Mouse (Mus musculus) gastrocnemius, adult 8-10 months (tissue): Measurements from ENCODE around the gene D130052B06Rik. TPM values are rescaled to one million over a fixed set of nuclear protein-coding genes. Genes with fewer than 3 reads are reported as not detected.

Source experiments
- DNase-seq, 2 experiments: peaks; one replicate each; pipeline ENCODE4 v3.0.0; 2022; ENCODE audit warnings: low spot score in 2 of 2
- total RNA-seq, 4 experiments: library from RNA; stranded (reverse); gene quantifications; 2 replicates each; pipeline ENCODE4 v1.2.4; 2022

Gene D130052B06Rik
- not detected for total RNA-seq

DNA sequence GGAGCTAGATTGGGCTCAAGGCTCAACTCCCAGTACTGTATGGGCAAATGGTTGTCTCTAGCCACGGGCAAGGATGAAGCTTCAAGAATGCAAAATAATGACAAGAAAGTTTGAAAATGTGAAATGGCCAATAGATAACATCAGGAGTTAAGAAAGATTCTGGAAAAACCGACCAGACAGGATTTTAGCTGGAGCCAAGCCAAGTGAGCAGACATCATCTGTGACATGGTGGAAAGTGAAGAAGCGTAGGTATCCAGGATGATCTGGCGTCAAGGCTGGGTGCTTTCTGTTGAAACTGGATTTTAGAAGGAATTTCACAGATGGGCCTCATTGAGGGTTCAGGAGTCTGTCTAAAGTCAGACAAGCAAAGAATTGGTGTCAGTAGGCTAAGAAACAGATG, at the start of gene D130052B06Rik:
TSS of gene D130052B06Rik (plus strand) at position 317 of the 400 bp plus-strand sequence.
- no peak for DNase-seq

DNA sequence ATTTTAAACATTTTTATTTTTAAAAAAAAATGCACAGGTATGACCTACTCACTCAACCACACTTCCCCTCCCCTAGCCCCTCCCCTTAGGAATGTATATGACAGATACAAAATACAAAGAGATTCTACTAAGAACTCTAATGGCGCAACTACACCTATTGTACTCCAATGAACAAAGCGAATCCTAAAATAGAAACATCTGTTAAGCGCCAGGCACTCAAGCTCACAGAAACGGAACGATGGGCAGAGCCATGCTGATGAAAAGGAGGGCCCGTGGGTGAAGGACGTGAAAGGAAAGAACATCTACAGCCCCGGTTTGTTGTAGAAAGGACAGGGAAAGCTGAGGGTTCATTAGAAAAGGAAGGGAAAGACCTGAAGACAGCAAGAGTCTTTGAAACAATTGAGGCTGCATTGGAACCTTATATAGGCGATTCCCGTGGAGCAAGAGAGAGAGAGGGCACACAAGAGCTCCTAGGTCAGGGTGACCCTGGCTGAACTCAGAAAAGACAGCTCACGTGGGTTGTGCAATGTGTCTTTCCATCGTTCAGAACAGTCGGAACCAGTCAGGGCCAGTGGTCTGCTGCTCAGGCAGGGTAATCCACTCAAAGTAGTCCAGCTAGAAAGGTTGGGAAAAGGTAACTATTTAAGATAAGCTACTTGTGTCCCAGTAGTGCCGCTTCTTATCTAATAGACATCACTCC, 48.1 kb upstream of the D130052B06Rik start:
- no peak for DNase-seq

- DNase-seq = no peak
Observed at GRCm38 (mm10) chr11:33554123-33554522, 45.0 kb upstream of the D130052B06Rik start.

DNA sequence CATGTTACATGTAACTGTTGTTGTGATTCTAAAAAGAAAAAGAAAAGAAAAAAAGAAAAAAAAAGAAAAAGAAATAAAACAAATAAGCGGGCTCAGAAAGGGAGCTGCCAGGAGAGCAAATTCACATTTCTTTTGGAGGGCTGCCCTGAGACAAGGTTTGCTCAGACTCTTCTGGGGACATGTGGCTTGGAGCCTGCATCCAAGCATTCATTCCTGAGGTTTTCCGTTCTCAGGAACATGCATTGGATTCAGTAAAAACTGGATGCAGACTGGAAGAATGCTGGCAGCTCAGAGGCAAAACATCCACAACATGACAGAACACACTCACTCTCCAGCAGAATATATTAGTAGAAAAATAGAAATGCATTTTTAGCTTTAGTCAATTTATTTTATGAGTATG, 35.2 kb upstream of the D130052B06Rik start:
- DNase-seq = no peak

DNA sequence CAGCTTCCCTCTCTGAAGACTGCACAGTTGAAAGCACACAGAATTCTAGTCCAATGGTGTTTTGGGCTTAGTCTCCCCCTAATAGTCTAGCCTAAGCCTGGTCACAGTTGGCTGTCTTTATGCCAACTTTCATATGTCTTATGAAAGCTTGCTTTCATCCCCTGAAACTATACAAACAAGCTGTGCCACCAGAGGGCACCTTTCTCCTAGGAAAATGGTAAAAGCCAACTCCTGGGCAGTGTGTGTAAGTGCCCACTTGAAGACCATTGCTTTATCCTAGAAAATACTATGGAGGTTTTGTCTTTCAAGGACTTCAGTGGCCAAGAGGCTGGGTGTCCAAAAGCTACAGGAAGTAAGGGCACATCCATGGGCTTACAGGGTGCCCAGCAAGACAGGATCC, 28.7 kb upstream of the D130052B06Rik start:
- no peak for DNase-seq

DNA sequence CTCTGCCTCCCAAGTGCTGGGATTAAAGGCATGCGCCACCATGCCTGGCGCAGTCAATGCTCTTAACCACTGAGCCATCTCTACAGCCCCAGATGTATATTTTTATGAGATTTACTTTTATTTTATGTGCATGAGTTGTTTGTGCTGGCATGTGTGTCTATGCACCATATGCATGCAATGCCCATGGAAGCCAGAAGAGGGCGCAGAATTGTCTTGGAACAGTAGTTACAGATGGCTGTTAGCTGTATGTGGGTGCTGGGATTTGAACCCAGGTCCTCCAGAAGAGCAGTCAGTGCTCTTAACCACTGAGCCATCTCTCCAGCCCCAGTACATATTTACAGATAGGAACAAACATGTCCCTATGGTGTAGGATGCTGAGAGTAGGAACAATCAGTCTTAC, 24.2 kb upstream of the D130052B06Rik start:
- DNase-seq = no peak

DNA sequence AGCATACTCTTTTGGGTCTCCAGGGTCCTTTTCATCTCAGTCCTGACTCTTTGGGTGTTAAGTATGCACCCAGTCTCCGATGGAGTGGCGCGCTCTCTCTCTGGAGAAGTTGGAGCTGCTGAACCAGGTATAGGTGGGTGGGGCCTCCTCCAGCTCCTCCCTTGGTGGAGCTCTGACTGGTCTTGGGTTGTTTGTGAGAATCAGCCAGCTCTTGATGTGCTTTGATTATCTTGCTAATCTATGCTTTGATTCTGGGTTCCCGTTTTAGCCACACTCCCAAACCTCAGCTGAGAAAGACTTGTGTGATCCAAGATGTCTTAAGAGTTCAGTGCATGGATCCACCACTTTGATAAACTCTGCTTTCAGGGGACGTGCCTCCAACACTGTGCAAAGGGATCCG, 20.2 kb upstream of the D130052B06Rik start, which contains the start of gene Gabrp:
TSS of gene Gabrp (minus strand) at position 101 of the 400 bp plus-strand sequence.
- no peak for DNase-seq

GRCm38 (mm10) chr11:33579621-33580020, 19.5 kb upstream of the D130052B06Rik start:
- DNase-seq = no peak

DNA sequence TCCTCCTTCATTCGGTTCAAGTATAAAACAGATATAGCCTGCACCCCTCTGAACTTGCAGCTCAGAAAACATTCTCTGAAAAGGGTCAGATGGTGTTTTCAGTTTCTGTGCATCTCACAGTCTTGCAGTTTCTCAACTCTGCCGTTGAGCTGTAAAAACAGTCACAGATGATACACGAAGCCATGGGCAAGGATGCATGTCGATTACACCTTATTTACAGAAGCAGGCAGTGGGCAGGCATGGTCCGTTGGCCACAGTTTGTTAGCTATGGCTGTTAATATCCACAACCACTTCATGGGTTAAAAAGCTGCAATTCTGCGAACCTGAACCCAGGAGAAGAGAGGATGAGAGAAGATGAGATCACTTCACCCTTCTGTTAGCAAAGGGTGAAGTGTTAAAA, 12.5 kb upstream of the D130052B06Rik start:
- DNase-seq = no peak

GRCm38 (mm10) chr11:33590771-33591170, 8.3 kb upstream of the D130052B06Rik start:
- no peak for DNase-seq

GRCm38 (mm10) chr11:33592826-33593225, 6.3 kb upstream of the D130052B06Rik start:
- DNase-seq = no peak

DNA sequence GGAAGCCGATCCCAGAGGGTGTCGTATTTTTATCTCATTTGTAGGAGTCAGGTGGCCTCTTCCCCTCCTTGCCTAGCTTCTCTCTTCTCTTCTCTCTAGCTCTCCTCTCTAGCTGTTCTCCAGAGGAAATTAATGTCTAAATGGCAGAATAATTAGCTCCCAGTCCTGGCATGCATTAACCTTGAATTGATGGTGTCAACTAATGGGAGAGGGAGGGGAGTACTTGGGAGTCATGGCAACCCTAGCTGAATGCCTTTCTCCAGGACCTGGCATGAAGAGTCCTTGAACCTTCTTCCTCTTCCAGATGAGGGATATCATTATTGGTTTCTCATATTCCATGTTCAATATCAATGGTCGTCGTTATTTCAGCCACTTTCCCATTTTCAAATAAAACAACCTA, 2.4 kb upstream of the D130052B06Rik start:
- no peak for DNase-seq

DNA sequence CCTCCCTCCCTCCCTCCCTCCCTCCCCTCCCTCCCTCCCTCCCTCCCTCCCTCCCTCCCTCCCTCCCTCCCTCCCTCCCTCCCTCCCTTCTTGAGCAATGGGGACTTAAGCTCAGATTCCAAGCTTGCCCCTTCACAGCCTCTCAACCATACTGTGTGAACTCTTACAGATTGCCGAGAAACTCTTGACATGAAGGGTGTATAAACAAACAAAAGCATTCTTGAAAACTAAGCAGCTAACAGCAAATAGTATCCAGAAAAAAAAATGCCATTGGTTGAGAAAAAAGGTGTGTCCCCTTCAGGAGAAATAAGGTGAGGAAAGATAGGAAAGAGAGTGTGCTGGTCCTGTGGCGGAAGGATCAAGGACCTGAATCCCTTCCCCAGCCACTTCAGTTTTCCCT, 4.1 kb downstream of the D130052B06Rik start:
- no peak for DNase-seq

- DNase-seq = no peak
Observed at GRCm38 (mm10) chr11:33607784-33608183, 8.7 kb downstream of the D130052B06Rik start.

GRCm38 (mm10) chr11:33614218-33614617, 15.1 kb downstream of the D130052B06Rik start:
- DNase-seq = peak; percentile 25

GRCm38 (mm10) chr11:33627136-33627742, 28.1 kb downstream of the D130052B06Rik start:
- DNase-seq = no peak

DNA sequence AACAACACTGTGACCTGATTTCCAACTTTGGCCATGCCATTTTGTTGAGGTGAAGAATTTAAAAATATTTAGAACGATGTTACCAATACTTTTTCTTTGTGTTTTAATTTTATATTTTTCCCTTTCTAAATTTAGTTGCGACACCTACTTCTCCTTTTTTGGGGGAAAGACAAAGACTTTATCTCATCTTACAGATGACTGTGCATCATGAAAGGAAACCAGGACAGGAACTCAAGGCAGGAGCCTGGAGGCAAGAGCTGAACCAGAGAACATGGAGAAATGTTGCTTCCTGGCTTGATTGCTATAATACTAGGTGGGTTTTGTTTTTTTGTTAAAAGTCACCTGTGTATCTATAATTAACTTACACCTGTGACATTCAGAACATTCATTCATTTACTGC, 38.0 kb downstream of the D130052B06Rik start:
- no peak for DNase-seq

DNA sequence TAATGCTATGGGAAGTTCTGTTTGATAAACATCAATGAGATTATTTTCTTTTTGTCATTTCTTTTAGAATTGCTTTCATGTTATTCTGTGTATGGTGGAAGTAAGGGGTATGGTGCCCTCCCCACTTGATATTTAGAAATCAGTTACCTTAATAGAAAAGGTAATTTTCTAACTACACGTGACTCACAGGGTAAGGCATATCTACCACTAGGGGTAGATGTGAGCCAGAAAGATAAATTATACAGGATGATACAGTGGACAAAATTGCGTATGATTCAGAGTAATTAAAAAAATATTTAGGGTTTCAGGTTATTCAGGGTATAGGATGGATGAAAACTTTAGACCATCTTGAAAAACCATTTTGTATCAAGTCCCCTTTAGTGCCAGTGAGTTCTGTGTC, 50.3 kb downstream of the D130052B06Rik start:
- no peak for DNase-seq

DNA sequence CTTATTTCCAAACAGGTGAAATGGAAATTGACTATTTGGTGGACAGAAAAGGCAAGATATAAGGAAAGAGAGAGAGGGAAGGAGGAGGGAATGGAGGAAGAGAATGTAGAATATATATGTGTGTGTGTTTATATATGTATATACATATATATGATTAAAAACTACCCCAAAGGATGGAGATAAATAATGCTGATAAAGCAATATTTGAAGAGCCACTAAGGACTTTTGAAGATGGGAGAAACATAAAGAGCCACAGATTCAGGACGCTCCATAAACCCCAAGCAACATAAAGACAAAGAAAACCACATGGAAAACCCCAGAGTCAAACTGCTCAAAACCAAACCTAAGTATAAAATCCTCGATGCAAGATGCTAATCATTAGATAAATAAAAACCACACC, 55.4 kb downstream of the D130052B06Rik start:
- DNase-seq = no peak

GRCm38 (mm10) chr11:33655221-33655620, 56.1 kb downstream of the D130052B06Rik start:
- DNase-seq = no peak

DNA sequence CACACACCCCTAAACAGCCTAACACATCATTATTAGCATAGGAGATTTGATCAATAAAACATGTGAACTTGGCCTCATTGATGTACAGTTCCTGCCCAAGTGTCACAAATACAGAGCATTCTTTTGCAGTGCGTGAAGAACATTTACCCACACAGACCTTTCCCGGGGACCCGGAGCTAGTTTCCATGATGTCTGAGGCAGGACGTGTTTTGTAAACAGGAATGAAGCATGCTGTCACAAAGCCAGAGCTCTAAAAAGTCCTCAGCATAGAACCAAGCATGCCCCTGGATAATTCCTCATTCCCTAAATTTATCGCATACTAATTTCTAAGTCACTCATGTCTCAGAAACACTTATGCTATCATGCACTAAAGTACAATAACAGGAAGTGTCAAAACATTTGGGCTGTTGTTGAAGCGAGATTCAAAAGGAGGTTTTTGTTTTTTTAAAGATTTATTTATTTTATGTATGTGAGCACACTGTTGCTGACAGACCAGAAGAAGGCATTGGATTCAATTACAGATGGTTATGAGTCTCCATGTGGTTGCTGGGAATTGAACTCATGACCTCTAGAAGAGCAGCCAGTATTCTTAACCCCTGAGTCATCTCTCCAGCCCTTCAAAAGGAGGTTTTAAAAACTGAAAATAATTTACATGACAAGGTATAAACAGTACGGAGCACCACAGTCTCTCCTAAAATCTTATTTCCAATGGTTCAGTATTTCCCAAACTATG, 56.9 kb downstream of the D130052B06Rik start:
- DNase-seq = no peak
